Mouse (Mus musculus): Measurements from ENCODE around the gene Dlg2.

DNA sequence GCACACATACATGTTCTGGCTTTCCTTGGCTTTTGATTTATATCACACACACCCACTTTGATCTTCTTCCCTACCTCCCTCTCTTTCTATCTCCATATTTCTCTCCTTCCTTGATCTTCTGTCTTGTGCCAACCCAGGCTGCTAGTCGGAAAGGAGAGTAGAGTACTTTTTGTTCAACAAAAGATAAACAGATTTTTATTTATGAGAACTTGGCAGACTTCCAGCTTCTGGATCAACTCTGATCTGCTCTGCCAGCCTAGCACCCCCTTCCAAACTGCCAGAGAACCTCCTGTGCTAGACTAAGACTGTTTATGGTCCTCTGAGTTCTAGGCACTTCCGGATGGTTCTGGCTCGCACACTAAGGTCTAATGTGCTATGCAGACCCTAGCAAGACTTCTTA lies 968.3 kb downstream of the Dlg2 start:
- TF ChIP-seq CTCF (IDR thresholded peaks at IDR 0.05; ENCODE audit: low read depth, low read length) (no peak), POLR2A (IDR thresholded peaks at IDR 0.05; ENCODE audit: insufficient read depth, low read length) (no peak), EP300 (IDR thresholded peaks at IDR 0.05; ENCODE audit: insufficient read depth, low read depth, low read length) (no peak)

Data from ES-Bruce4 (cell line).